Mouse (Mus musculus): ENCODE results near the gene Dpy30. TPM values are rescaled to one million over a fixed set of nuclear protein-coding genes. Genes with fewer than 3 reads are reported as not detected.
A peak's percentile ranks its signal among the peaks of the same experiment; 100 is the strongest.
"Not testable (repeated sequence)": the region's sequence is repeated elsewhere in the genome, so short reads cannot be mapped to it uniquely, and the experiment has no call there.

Dpy30 gene
- polyA plus RNA-seq, 1 experiment from 2014 or later = 188 TPM

- not testable (repeated sequence) for H3K4me3 ChIP-seq (ENCODE audit: control insufficient read depth in 1 of 2, insufficient read depth in 1 of 2, low read depth in 1 of 2, low read length in 2 of 2); H3K27ac ChIP-seq (replicated peaks in 1 of 2; ENCODE audit: control insufficient read depth in 1 of 2, insufficient read depth in 1 of 2, low read depth in 2 of 2, low read length in 2 of 2); H3K36me3 ChIP-seq (ENCODE audit: control insufficient read depth, insufficient read depth, low read length); H3K4me2 ChIP-seq (ENCODE audit: low read length); H3K27me3 ChIP-seq (ENCODE audit: control insufficient read depth, insufficient read depth, low read length); ATAC-seq (ENCODE audit: insufficient number of reproducible peaks, insufficient read depth, low FRiP score, low read depth); H3K4me1 ChIP-seq (ENCODE audit: control insufficient read depth in 2 of 2, insufficient read depth in 2 of 2, low read length in 2 of 2); H3K9me3 ChIP-seq (ENCODE audit: control insufficient read depth, low read length); H3K9ac ChIP-seq (ENCODE audit: low read length)
- WGBS = 80% methylated on average over 7 of the region's 7 CpGs
Measured at GRCm38 (mm10) chr17:74327195-74327594, 3.5 kb upstream of the Dpy30 start.

GRCm38 (mm10) chr17:74322400-74323054 is 1.2 kb downstream of the Dpy30 start:
- ATAC-seq (ENCODE audit: insufficient number of reproducible peaks, insufficient read depth, low FRiP score, low read depth) = no peak
- Histone ChIP-seq H3K27ac (replicated peaks in 1 of 2; ENCODE audit: control insufficient read depth in 1 of 2, insufficient read depth in 1 of 2, low read depth in 2 of 2, low read length in 2 of 2) (no peak overlapping the region), H3K36me3 (ENCODE audit: control insufficient read depth, insufficient read depth, low read length) (no peaks in the 10 kb centered on the region), H3K4me1 (ENCODE audit: control insufficient read depth in 2 of 2, insufficient read depth in 2 of 2, low read length in 2 of 2) (no peaks in the 10 kb centered on the region), H3K9ac (ENCODE audit: low read length) (no peak overlapping the region), H3K4me2 (ENCODE audit: low read length) (no peak overlapping the region), H3K27me3 (ENCODE audit: control insufficient read depth, insufficient read depth, low read length) (no peaks in the 10 kb centered on the region), H3K9me3 (ENCODE audit: control insufficient read depth, low read length) (no peaks in the 10 kb centered on the region), H3K4me3 (ENCODE audit: control insufficient read depth in 1 of 2, insufficient read depth in 1 of 2, low read depth in 1 of 2, low read length in 2 of 2) (no peak overlapping the region)
- 43% methylated on average over 5 of the region's 5 CpGs for WGBS

- Histone ChIP-seq H3K9me3 (ENCODE audit: control insufficient read depth, low read length) (no peaks in the 10 kb centered on the region), H3K4me2 (ENCODE audit: low read length) (no peak overlapping the region), H3K4me1 (ENCODE audit: control insufficient read depth in 2 of 2, insufficient read depth in 2 of 2, low read length in 2 of 2) (peaks cover 2 to 14% of the 10 kb centered on the region in 2 experiments; a peak in 2 of 4 replicates), H3K27ac (replicated peaks in 1 of 2; ENCODE audit: control insufficient read depth in 1 of 2, insufficient read depth in 1 of 2, low read depth in 2 of 2, low read length in 2 of 2) (no peak overlapping the region), H3K4me3 (ENCODE audit: control insufficient read depth in 1 of 2, insufficient read depth in 1 of 2, low read depth in 1 of 2, low read length in 2 of 2) (no peak overlapping the region), H3K27me3 (ENCODE audit: control insufficient read depth, insufficient read depth, low read length) (no peaks in the 10 kb centered on the region), H3K36me3 (ENCODE audit: control insufficient read depth, insufficient read depth, low read length) (peaks cover 10% of the 10 kb centered on the region; the same call in 1 of the 2 replicates), H3K9ac (ENCODE audit: low read length) (no peak overlapping the region)
- no peak for ATAC-seq (ENCODE audit: insufficient number of reproducible peaks, insufficient read depth, low FRiP score, low read depth)
- 88% methylated on average over 6 of the region's 6 CpGs for WGBS
Measured at GRCm38 (mm10) chr17:74318721-74319120, 5.0 kb downstream of the Dpy30 start.

- peak; percentile 92 for ATAC-seq (ENCODE audit: insufficient number of reproducible peaks, insufficient read depth, low FRiP score, low read depth)
Measured at GRCm38 (mm10) chr17:74316309-74316863, 7.4 kb downstream of the Dpy30 start.

GRCm38 (mm10) chr17:74315445-74316308 is 8.1 kb downstream of the Dpy30 start:
- Histone ChIP-seq H3K27me3 (ENCODE audit: control insufficient read depth, insufficient read depth, low read length) (no peaks in the 10 kb centered on the region), H3K27ac (replicated peaks in 1 of 2; ENCODE audit: control insufficient read depth in 1 of 2, insufficient read depth in 1 of 2, low read depth in 2 of 2, low read length in 2 of 2) (peak overlapping the region; percentile 87), H3K4me1 (ENCODE audit: control insufficient read depth in 2 of 2, insufficient read depth in 2 of 2, low read length in 2 of 2) (peaks cover 2 to 14% of the 10 kb centered on the region in 2 experiments; a peak in 2 of 4 replicates), H3K4me2 (ENCODE audit: low read length) (peak overlapping the region; percentile 84), H3K9me3 (ENCODE audit: control insufficient read depth, low read length) (no peaks in the 10 kb centered on the region), H3K9ac (ENCODE audit: low read length) (peak overlapping the region; percentile 88), H3K36me3 (ENCODE audit: control insufficient read depth, insufficient read depth, low read length) (peaks cover 39% of the 10 kb centered on the region), H3K4me3 (ENCODE audit: control insufficient read depth in 1 of 2, insufficient read depth in 1 of 2, low read depth in 1 of 2, low read length in 2 of 2) (peak overlapping the region; percentile 70 to 81)
- peak; percentile 84 for ATAC-seq (ENCODE audit: insufficient number of reproducible peaks, insufficient read depth, low FRiP score, low read depth)
- under 1% methylated on average over 36 of the region's 45 CpGs for WGBS

More at GRCm38 (mm10) chr17:74316309-74316863, 7.4 kb downstream of the Dpy30 start:
- WGBS = under 1% methylated on average over 48 of the region's 48 CpGs
- H3K36me3 ChIP-seq (ENCODE audit: control insufficient read depth, insufficient read depth, low read length) = peaks cover 32% of the 10 kb centered on the region
- peak overlapping the region; percentile 88 for H3K9ac ChIP-seq (ENCODE audit: low read length)
- peaks cover 2 to 14% of the 10 kb centered on the region in 2 experiments; a peak in 2 of 4 replicates for H3K4me1 ChIP-seq (ENCODE audit: control insufficient read depth in 2 of 2, insufficient read depth in 2 of 2, low read length in 2 of 2)
- no peaks in the 10 kb centered on the region for H3K27me3 ChIP-seq (ENCODE audit: control insufficient read depth, insufficient read depth, low read length)
- H3K4me3 ChIP-seq (ENCODE audit: control insufficient read depth in 1 of 2, insufficient read depth in 1 of 2, low read depth in 1 of 2, low read length in 2 of 2) = peak overlapping the region; percentile 70 to 81
- peak overlapping the region; percentile 84 for H3K4me2 ChIP-seq (ENCODE audit: low read length)
- no peaks in the 10 kb centered on the region for H3K9me3 ChIP-seq (ENCODE audit: control insufficient read depth, low read length)
- peak overlapping the region; percentile 87 for H3K27ac ChIP-seq (replicated peaks in 1 of 2; ENCODE audit: control insufficient read depth in 1 of 2, insufficient read depth in 1 of 2, low read depth in 2 of 2, low read length in 2 of 2)

- no peak overlapping the region for H3K27ac ChIP-seq (replicated peaks in 1 of 2; ENCODE audit: control insufficient read depth in 1 of 2, insufficient read depth in 1 of 2, low read depth in 2 of 2, low read length in 2 of 2)
- 84% methylated on average over 1 of the region's 1 CpGs for WGBS
- H3K4me3 ChIP-seq (ENCODE audit: control insufficient read depth in 1 of 2, insufficient read depth in 1 of 2, low read depth in 1 of 2, low read length in 2 of 2) = no peak overlapping the region
- ATAC-seq (ENCODE audit: insufficient number of reproducible peaks, insufficient read depth, low FRiP score, low read depth) = no peak
- H3K4me2 ChIP-seq (ENCODE audit: low read length) = no peak overlapping the region
- peaks cover 67% of the 10 kb centered on the region for H3K36me3 ChIP-seq (ENCODE audit: control insufficient read depth, insufficient read depth, low read length)
- no peak overlapping the region for H3K9ac ChIP-seq (ENCODE audit: low read length)
- no peaks in the 10 kb centered on the region for H3K9me3 ChIP-seq (ENCODE audit: control insufficient read depth, low read length)
- H3K4me1 ChIP-seq (ENCODE audit: control insufficient read depth in 2 of 2, insufficient read depth in 2 of 2, low read length in 2 of 2) = no peaks in the 10 kb centered on the region
- no peaks in the 10 kb centered on the region for H3K27me3 ChIP-seq (ENCODE audit: control insufficient read depth, insufficient read depth, low read length)
Measured at GRCm38 (mm10) chr17:74306021-74306420, 17.7 kb downstream of the Dpy30 start.

- H3K4me2 ChIP-seq (ENCODE audit: low read length) = no peak overlapping the region
- H3K4me3 ChIP-seq (ENCODE audit: control insufficient read depth in 1 of 2, insufficient read depth in 1 of 2, low read depth in 1 of 2, low read length in 2 of 2) = no peak overlapping the region
- H3K4me1 ChIP-seq (ENCODE audit: control insufficient read depth in 2 of 2, insufficient read depth in 2 of 2, low read length in 2 of 2) = no peaks in the 10 kb centered on the region
- no peak for ATAC-seq (ENCODE audit: insufficient number of reproducible peaks, insufficient read depth, low FRiP score, low read depth)
- H3K9me3 ChIP-seq (ENCODE audit: control insufficient read depth, low read length) = no peaks in the 10 kb centered on the region
- H3K9ac ChIP-seq (ENCODE audit: low read length) = no peak overlapping the region
- H3K27ac ChIP-seq (replicated peaks in 1 of 2; ENCODE audit: control insufficient read depth in 1 of 2, insufficient read depth in 1 of 2, low read depth in 2 of 2, low read length in 2 of 2) = no peak overlapping the region
- H3K27me3 ChIP-seq (ENCODE audit: control insufficient read depth, insufficient read depth, low read length) = no peaks in the 10 kb centered on the region
- H3K36me3 ChIP-seq (ENCODE audit: control insufficient read depth, insufficient read depth, low read length) = peaks cover 67% of the 10 kb centered on the region
- 93% methylated on average over 4 of the region's 4 CpGs for WGBS
Measured at GRCm38 (mm10) chr17:74305616-74306015, 18.1 kb downstream of the Dpy30 start.
